Mouse (Mus musculus) skeletal muscle tissue, adult 2 months (tissue): ENCODE data around the gene Tinag.
"Not testable (repeated sequence)": the region's sequence is repeated elsewhere in the genome, so short reads cannot be mapped to it uniquely, and the experiment has no call there.

Experiments
- DNase-seq: peaks from one replicate; pipeline ENCODE4 v3.0.0-alpha.2; 2012; ENCODE audit warnings: low read depth, low spot score

Tinag gene

GRCm38 (mm10) chr9:77045585-77045984 lies at the start of gene Tinag:
Tinag (minus strand) TSS chr9:77045794.
- no peak for DNase-seq

GRCm38 (mm10) chr9:77083221-77083620 lies 37.6 kb upstream of the Tinag start:
- DNase-seq = not testable (repeated sequence)

GRCm38 (mm10) chr9:77071676-77072075 lies 26.1 kb upstream of the Tinag start:
- DNase-seq = no peak

- DNase-seq = no peak
These were observed 11.0 kb upstream of the Tinag start for GRCm38 (mm10) chr9:77056611-77057010.

- DNase-seq = no peak
These were observed 9.0 kb upstream of the Tinag start for GRCm38 (mm10) chr9:77054426-77055193.

GRCm38 (mm10) chr9:77051406-77051805 lies 5.8 kb upstream of the Tinag start:
- DNase-seq = no peak

GRCm38 (mm10) chr9:77049669-77050068 lies 4.1 kb upstream of the Tinag start:
- DNase-seq = no peak

- DNase-seq = no peak
These were observed 597 bp upstream of the Tinag start for GRCm38 (mm10) chr9:77046067-77046715.

GRCm38 (mm10) chr9:77035361-77035760 lies 10.2 kb downstream of the Tinag start:
- DNase-seq = no peak

- no peak for DNase-seq
These were observed 13.0 kb downstream of the Tinag start for GRCm38 (mm10) chr9:77032430-77033154.

- no peak for DNase-seq
These were observed 20.3 kb downstream of the Tinag start for GRCm38 (mm10) chr9:77025271-77025670.

- no peak for DNase-seq
These were observed 26.7 kb downstream of the Tinag start for GRCm38 (mm10) chr9:77018935-77019334.

GRCm38 (mm10) chr9:76996021-76996420 lies 49.6 kb downstream of the Tinag start:
- DNase-seq = no peak

- DNase-seq = peak; percentile 4
These were observed 55.6 kb downstream of the Tinag start for GRCm38 (mm10) chr9:76989946-76990345.

GRCm38 (mm10) chr9:76934813-76935212 lies 110.8 kb downstream of the Tinag start:
- DNase-seq = no peak

GRCm38 (mm10) chr9:76915093-76915661 lies 130.4 kb downstream of the Tinag start:
- DNase-seq = peak; percentile 3
